Mouse (Mus musculus): ENCODE measurements around the gene Gm4756. TPM values are rescaled to one million over a fixed set of nuclear protein-coding genes. Genes with fewer than 3 reads are reported as not detected.

Gm4756 gene
- total RNA-seq, 1 experiment from 2014 or later, result not detected

GRCm38 (mm10) chr12:72535599-72535998 is 113.9 kb downstream of the Gm4756 start:
- no peak for ATAC-seq (replicated peaks; ENCODE audit: insufficient number of reproducible peaks, low FRiP score, low TSS enrichment, poor library complexity, severe bottlenecking)

- ATAC-seq (replicated peaks; ENCODE audit: insufficient number of reproducible peaks, low FRiP score, low TSS enrichment, poor library complexity, severe bottlenecking), result no peak
Measured at GRCm38 (mm10) chr12:72533986-72534385, 115.5 kb downstream of the Gm4756 start.

- no peak for ATAC-seq (replicated peaks; ENCODE audit: insufficient number of reproducible peaks, low FRiP score, low TSS enrichment, poor library complexity, severe bottlenecking)
Measured at GRCm38 (mm10) chr12:72532303-72532702, 117.2 kb downstream of the Gm4756 start.

Other genes starting within 250 kb of the Gm4756 start
- gene Rtn1, start 240.6 kb downstream of the Gm4756 start, total RNA-seq (2017), result 3.9 to 4.4 TPM (median 4.3 TPM) in 3 replicates
- gene Lrrc9, start 207.8 kb downstream of the Gm4756 start, total RNA-seq (2017), result 0.29 to 0.49 TPM in 2 of 3 replicates, not detected in the other
- gene Pcnx4, start 113.3 kb downstream of the Gm4756 start, total RNA-seq (2017), result 1.6 to 4.9 TPM (median 2.3 TPM) in 3 replicates
- 56.3 to 90.0 TPM (median 81.0 TPM) in 3 replicates for gene Dhrs7, start 15.2 kb upstream of the Gm4756 start, total RNA-seq (2017)
- 150 to 232 TPM (median 173 TPM) in 3 replicates for gene Ppm1a, start 107.8 kb upstream of the Gm4756 start, total RNA-seq (2017)